Mouse (Mus musculus) G1E (cell line): ENCODE measurements around the gene Csnk1g1. TPM values are rescaled to one million over a fixed set of nuclear protein-coding genes. Genes with fewer than 3 reads are reported as not detected.
A peak's percentile ranks its signal among the peaks of the same experiment; 100 is the strongest.

Source experiments
- ATAC-seq: 2 replicates; pipeline ENCODE4 v1.8.0; 2016; ENCODE audit warnings: mild to moderate bottlenecking; ENCODE audit not compliant: insufficient number of reproducible peaks, poor library complexity, low FRiP score, severe bottlenecking; ENCODE audit errors: extremely low read depth
- DNase-seq: peaks from one replicate; pipeline ENCODE4 v3.0.0; 2012; ENCODE audit warnings: low spot score
- H3K27me3 ChIP-seq: 2 replicates; pipeline ENCODE4 v1.6.1; 2012; ENCODE audit warnings: mild to moderate bottlenecking, low read length, inconsistent platforms; ENCODE audit not compliant: insufficient read depth
- H3K36me3 ChIP-seq: replicated peaks from 2 replicates; pipeline ENCODE3; 2012; ENCODE audit warnings: mild to moderate bottlenecking, inconsistent platforms
- H3K4me1 ChIP-seq: 2 replicates; pipeline ENCODE4 v1.6.1; 2012; ENCODE audit warnings: low read depth, low read length, inconsistent platforms, mixed read lengths; ENCODE audit not compliant: insufficient read depth
- H3K4me3 ChIP-seq: 2 replicates; pipeline ENCODE4 v1.5.1; 2012; ENCODE audit warnings: low read depth, mild to moderate bottlenecking, inconsistent platforms, low read length, moderate library complexity, mixed read lengths
- H3K9me3 ChIP-seq: replicated peaks from 2 replicates; pipeline ENCODE4 v1.6.1; 2012; ENCODE audit warnings: inconsistent platforms
- CTCF ChIP-seq: IDR thresholded peaks from 2 replicates; pipeline ENCODE4 v1.5.1; 2012; ENCODE audit warnings: low read depth, low read length, inconsistent platforms, mixed read lengths
- GATA1 ChIP-seq: IDR thresholded peaks from 2 replicates; pipeline ENCODE4 v1.6.1; 2012; ENCODE audit warnings: borderline replicate concordance, low read length, inconsistent platforms, mixed read lengths
- GATA2 ChIP-seq: IDR thresholded peaks from 2 replicates; pipeline ENCODE4 v1.6.1; 2012; ENCODE audit warnings: low read depth, low read length, inconsistent platforms, borderline replicate concordance
- POLR2AphosphoS5 ChIP-seq: IDR thresholded peaks from 2 replicates; pipeline ENCODE4 v1.6.1; 2012; ENCODE audit warnings: low read depth, low read length, inconsistent platforms; ENCODE audit not compliant: insufficient replicate concordance
- TAL1 ChIP-seq: conservative IDR thresholded peaks from 2 replicates; pipeline ENCODE4 v1.6.1; 2012; ENCODE audit warnings: low read depth, low read length, inconsistent platforms, mixed read lengths
- polyA plus RNA-seq: library from polyadenylated mRNA; stranded (reverse); fragments of >175 nt; gene quantifications from 2 replicates; pipeline ENCODE4 v1.2.3, GENCODE M21; 2012
- total RNA-seq, 2 experiments: library from RNA; stranded (forward) in 1 of 2; stranded (reverse) in 1 of 2; fragments of 200-1000 nt in 1 of 2; fragments of >200 nt in 1 of 2; fragmentation: Nextera tagmentation in 1 of 2; gene quantifications; 2 replicates each; pipeline ENCODE4 v1.2.3; 2014 to 2017

The Csnk1g1 gene
- total RNA-seq (2014; fragmentation: Nextera tagmentation) (63.9 and 81.9 TPM in 2 replicates), total RNA-seq (2017) (25.4 and 34.1 TPM in 2 replicates), polyA plus RNA-seq (8.7 and 9.5 TPM in 2 replicates)

- Histone ChIP-seq H3K4me3 (peak within 1 kb of the TSS; percentile 90), H3K9me3 (no peaks in the 10 kb centered on the region), H3K4me1 (peaks cover 18% of the 10 kb centered on the region), H3K36me3 (peaks cover 11% of the 10 kb centered on the region), H3K27me3 (no peaks in the 10 kb centered on the region)
- peak; percentile 93 for ATAC-seq
- DNase-seq, result peak; percentile 85
- TF ChIP-seq POLR2AphosphoS5 (no peak), CTCF (no peak), GATA1 (no peak), GATA2 (no peak), TAL1 (no peak)
These were observed at the start of gene Csnk1g1, which contains the start of gene Trip4 for GRCm38 (mm10) chr9:65908394-65909300. Gene Csnk1g1 (plus strand): TSS chr9:65908924. Gene Trip4 (minus strand): TSS chr9:65908794.

GRCm38 (mm10) chr9:65859656-65860055, 49.1 kb upstream of the Csnk1g1 start:
- H3K4me1 ChIP-seq, result no peaks in the 10 kb centered on the region
- no peaks in the 10 kb centered on the region for H3K27me3 ChIP-seq
- no peak for TF ChIP-seq GATA2
- no peak for TF ChIP-seq GATA1
- DNase-seq (no peak), ATAC-seq (no peak)
- H3K4me3 ChIP-seq, result no peak overlapping the region
- H3K9me3 ChIP-seq, result no peaks in the 10 kb centered on the region
- peaks cover 57% of the 10 kb centered on the region for H3K36me3 ChIP-seq

GRCm38 (mm10) chr9:65884564-65885315, 24.0 kb upstream of the Csnk1g1 start:
- Histone ChIP-seq H3K36me3 (peaks cover 10% of the 10 kb centered on the region), H3K4me3 (peak overlapping the region; percentile 75), H3K4me1 (peaks cover 8% of the 10 kb centered on the region), H3K27me3 (no peaks in the 10 kb centered on the region), H3K9me3 (no peaks in the 10 kb centered on the region)
- ATAC-seq (peak; percentile 88), DNase-seq (peak; percentile 77)
- no peak for TF ChIP-seq CTCF
- no peak for TF ChIP-seq GATA1
- TF ChIP-seq GATA2, result no peak
- no peak for TF ChIP-seq TAL1
- no peak for TF ChIP-seq POLR2AphosphoS5

- peak; percentile 68 for ATAC-seq
- H3K27me3 ChIP-seq, result peaks cover 4% of the 10 kb centered on the region; the same call in 1 of the 2 replicates
These were observed 18.5 kb upstream of the Csnk1g1 start, which contains the start of gene Pclaf for GRCm38 (mm10) chr9:65890143-65890628. Gene Pclaf (plus strand): TSS chr9:65890237.

GRCm38 (mm10) chr9:65891126-65891525, 17.6 kb upstream of the Csnk1g1 start:
- DNase-seq (no peak), ATAC-seq (no peak)
- peaks cover 4% of the 10 kb centered on the region; the same call in 1 of the 2 replicates for H3K27me3 ChIP-seq
- TF ChIP-seq POLR2AphosphoS5 (no peak), GATA1 (no peak), CTCF (no peak), GATA2 (no peak)
- peaks cover 21% of the 10 kb centered on the region for H3K36me3 ChIP-seq
- H3K9me3 ChIP-seq, result no peaks in the 10 kb centered on the region
- peak overlapping the region; percentile 33; the same call in 1 of the 2 replicates for H3K4me3 ChIP-seq
- peaks cover 15% of the 10 kb centered on the region for H3K4me1 ChIP-seq

More at GRCm38 (mm10) chr9:65890143-65890628, 18.5 kb upstream of the Csnk1g1 start, which contains the start of gene Pclaf:
- Histone ChIP-seq H3K4me1 (peaks cover 18% of the 10 kb centered on the region), H3K9me3 (no peaks in the 10 kb centered on the region), H3K4me3 (peak within 1 kb of the TSS; percentile 71), H3K36me3 (peaks cover 16% of the 10 kb centered on the region)
- TF ChIP-seq GATA1 (no peak), POLR2AphosphoS5 (no peak), GATA2 (no peak), TAL1 (no peak), CTCF (no peak)
- DNase-seq, result peak; percentile 37
